Mouse (Mus musculus) olfactory bulb, adult 2 months (tissue): ENCODE measurements at regions not wholly inside any gene's neighbourhood (a gene's known extent, or its start where the extent isn't known, plus 50 kb on each side); places are given as distances from the start of the nearest gene placed in this dataset.

Experiments
- CTCF ChIP-seq: fragments of 200-500 bp; IDR thresholded peaks from 2 replicates; pipeline ENCODE4 v1.5.1; 2012; ENCODE audit warnings: low read depth, mild to moderate bottlenecking, low read length, moderate library complexity; ENCODE audit not compliant: insufficient read depth
- POLR2A ChIP-seq: fragments of 200-500 bp; IDR thresholded peaks from 2 replicates; pipeline ENCODE4 v1.6.1; 2012; ENCODE audit warnings: mild to moderate bottlenecking, low read depth, low read length, moderate library complexity; ENCODE audit not compliant: insufficient read depth

- TF ChIP-seq POLR2A (no peak), CTCF (no peak)
Measured at GRCm38 (mm10) chr4:56113701-56114196, 581.5 kb upstream of the Klf4 start.
